Mouse (Mus musculus) thymus, postnatal 25 days (tissue): ENCODE measurements around the gene Zfp811.
"Not testable (repeated sequence)": the region's sequence is repeated elsewhere in the genome, so short reads cannot be mapped to it uniquely, and the experiment has no call there.

ENCODE experiments used
- DNase-seq: peaks from one replicate; pipeline ENCODE4 v3.0.0; 2022

Gene Zfp811

GRCm38 (mm10) chr17:32809544-32810374 is at the start of gene Zfp811:
Gene Zfp811, minus strand, starts transcription at chr17:32809931.
- no peak for DNase-seq

DNA sequence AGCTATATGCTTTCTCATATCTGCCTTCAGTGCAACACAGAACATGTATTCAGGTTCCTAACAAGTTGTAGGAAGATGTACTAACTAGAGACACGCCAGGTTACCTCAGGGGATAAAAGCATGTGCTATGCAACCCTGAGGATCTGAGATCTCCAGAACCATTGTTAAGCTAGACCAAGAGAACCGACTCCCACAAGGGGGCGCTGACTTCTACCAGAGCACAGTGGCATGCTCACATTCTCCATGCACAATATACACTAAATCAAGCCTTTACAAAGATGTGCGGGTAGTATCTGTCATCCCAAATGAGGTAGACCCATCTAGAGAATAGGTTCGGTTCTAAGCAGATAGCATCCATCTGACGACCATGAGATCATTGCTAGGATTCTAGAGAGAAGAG is 47.0 kb upstream of the Zfp811 start:
- DNase-seq: not testable (repeated sequence)

- DNase-seq: no peak
Measured at GRCm38 (mm10) chr17:32851581-32851980, 41.9 kb upstream of the Zfp811 start.

- DNase-seq: no peak
Measured at GRCm38 (mm10) chr17:32841388-32841787, 31.7 kb upstream of the Zfp811 start.

GRCm38 (mm10) chr17:32839083-32839802 is 29.5 kb upstream of the Zfp811 start:
- DNase-seq: no peak

GRCm38 (mm10) chr17:32830418-32830782 is 20.7 kb upstream of the Zfp811 start:
- DNase-seq: no peak

GRCm38 (mm10) chr17:32829540-32830417 is 20.0 kb upstream of the Zfp811 start, which contains the start of gene Zfp799:
Gene Zfp799, minus strand, starts transcription at chr17:32830261.
- DNase-seq: peak; percentile 71

DNA sequence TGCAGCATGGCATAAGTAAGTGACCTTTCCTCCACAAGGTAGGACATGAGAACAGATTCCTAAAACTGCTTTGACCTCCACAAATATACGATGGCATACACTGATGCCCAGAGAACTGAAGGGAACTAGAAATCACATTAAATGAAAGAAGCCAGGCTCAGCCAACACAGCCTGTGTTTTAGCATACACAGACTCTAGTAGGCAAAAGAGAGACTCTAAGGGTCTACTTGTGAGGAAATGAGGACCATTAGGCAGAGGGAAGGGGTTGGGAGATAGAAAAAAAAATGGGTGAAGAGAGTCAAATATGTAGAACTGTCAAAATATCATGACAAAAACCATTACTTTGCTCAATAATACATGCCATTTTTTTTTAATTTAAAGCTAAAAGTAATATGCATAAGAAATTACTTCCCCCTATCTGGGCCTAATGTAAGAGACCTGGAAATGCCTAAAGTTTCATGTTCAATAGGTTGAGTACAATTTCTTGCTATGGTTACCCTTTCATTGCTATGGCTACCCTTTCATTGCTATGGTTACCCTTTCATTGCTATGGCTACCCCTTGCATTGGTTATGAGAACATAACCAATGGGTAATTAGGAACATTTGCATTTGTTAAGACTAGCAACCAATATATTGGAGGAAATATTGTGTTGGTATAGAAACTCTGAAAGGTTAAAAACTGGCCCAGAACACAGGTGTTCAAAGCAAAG is 6.5 kb upstream of the Zfp811 start:
- DNase-seq: no peak

- DNase-seq: no peak
Measured at GRCm38 (mm10) chr17:32814136-32814535, 4.4 kb upstream of the Zfp811 start.

DNA sequence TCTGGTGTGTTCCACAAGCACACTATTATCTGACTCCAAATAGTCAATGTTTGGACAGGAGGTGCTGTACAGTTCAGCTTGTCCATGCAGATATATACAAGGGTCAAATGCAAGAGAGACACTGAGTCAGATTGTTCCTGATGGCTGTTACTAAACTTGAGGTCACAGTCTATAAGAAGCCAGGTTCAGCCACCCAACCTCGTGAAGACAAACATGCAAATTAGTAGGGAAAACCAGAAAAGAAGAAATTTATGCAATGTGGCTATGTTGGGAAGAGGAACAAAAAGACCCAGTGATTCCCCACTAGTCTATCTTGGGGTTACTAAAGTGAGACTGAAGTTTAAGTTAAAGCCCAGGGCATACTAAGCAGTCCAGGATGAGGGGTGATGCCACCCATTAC is 917 bp upstream of the Zfp811 start:
- no peak for DNase-seq

- no peak for DNase-seq
Measured at GRCm38 (mm10) chr17:32808921-32809320, 810 bp downstream of the Zfp811 start.

GRCm38 (mm10) chr17:32789244-32789643 is 20.5 kb downstream of the Zfp811 start:
- DNase-seq: no peak

GRCm38 (mm10) chr17:32788576-32788975 is 21.2 kb downstream of the Zfp811 start:
- no peak for DNase-seq

GRCm38 (mm10) chr17:32788094-32788559 is 21.6 kb downstream of the Zfp811 start, which contains the start of gene Zfp871:
Gene Zfp871, minus strand, starts transcription at chr17:32788287.
- peak; percentile 84 for DNase-seq

DNA sequence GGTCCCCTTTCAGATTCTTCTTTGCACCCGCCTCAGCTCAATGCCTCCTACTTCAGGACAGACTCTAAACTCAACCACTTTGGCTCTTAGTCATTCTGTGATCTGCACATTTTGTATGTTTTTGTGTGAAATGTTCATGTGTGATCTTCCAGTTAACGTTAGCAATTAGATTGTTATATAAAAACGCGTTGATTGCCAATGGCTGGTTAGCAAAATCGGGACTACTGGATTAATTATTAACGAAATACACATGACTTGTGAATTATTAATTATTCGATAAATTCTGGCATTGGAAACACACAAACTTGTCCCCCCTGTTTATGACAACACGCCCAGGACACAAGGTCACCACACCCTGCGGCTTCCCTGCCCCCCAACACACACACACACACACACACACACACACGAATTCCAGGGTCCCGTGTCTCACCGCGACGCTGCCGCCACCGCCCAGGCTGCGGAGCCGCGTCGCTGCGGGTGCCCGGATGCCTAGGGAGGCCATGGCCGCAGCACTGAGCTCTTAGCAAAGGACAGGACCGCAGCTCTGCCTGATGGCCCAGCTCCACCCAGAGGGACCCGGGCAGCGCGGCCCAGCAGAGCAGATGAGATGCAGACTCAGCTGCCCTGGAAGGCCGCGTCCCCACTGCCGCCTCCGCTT is 22.2 kb downstream of the Zfp811 start:
- no peak for DNase-seq

DNA sequence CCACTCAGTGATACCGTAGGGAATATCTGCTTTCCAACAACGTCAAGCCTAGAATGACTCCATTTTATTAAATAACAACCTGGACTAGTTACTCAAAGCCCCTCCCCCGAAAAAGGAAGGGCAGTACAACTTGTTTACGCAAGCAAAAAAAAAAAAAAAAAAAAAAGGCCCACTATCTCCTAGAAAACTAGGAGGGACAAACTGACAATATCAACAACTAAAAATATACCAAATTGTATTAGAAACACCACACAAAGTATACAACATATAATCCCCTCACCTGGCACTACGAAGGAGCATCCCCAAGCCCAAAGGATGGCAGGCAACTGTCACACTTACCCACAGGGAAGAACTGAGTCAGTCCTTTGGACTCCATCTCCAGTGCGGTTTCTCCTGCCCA is 22.8 kb downstream of the Zfp811 start:
- no peak for DNase-seq

GRCm38 (mm10) chr17:32785656-32786055 is 24.1 kb downstream of the Zfp811 start:
- DNase-seq: no peak

- DNase-seq: no peak
Measured at GRCm38 (mm10) chr17:32777564-32777963, 32.2 kb downstream of the Zfp811 start.

DNA sequence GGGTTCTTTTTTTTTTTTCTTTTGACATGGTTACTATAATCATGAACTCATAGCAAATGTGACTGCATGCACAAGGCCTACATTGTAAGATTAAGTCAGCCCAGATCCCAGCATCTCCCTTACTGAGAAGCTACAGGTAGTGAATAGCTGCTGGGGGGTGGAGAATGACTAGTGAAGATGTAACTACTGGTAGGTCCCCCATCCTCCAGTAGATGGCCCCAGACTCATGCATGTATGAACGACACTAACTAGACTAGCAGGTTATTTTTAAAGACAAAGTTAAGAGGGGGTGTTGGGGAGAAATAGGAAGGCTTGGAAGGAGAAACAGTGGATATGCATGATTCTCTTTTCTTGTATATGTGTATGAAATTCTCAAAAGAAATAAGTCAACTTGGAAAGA is 38.5 kb downstream of the Zfp811 start:
- DNase-seq: no peak

DNA sequence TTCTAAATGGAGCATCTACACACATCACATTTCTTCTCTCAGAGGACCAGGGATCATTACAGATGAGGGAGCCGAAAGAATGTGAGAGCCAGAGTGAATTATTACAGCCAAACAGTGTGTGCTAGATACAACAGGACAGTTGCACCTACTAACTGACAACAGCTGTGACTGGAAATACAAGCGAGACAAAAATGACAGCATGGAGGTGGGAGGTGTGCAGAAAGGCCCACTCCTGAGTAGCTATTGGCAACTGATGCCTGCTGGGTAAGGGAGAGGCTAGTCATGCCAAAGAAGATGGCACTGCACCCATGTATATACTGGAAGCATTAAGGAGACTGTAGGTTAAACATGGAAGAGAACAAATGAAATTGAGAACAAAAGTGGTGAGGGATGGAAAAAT is 43.3 kb downstream of the Zfp811 start:
- DNase-seq: no peak

DNA sequence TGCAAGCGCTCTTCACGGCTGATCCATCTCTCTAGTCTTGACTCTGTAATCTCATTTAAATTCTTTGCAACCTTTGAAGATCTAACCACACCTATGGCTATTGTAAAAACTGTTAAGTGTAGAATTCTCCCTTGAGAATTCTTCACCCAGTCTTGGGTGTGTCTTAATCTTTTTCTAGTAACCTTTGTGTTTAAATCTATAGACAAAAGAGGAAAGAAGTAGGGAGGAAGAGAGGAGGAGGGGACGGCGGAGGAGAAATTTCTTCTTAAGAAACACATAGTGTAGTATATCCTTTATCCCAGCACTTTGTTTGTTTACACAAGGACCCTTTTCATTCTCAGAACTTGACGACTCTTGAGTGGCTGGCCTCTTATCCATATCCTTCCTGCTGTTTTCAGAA is 52.4 kb downstream of the Zfp811 start:
- DNase-seq: no peak

DNA sequence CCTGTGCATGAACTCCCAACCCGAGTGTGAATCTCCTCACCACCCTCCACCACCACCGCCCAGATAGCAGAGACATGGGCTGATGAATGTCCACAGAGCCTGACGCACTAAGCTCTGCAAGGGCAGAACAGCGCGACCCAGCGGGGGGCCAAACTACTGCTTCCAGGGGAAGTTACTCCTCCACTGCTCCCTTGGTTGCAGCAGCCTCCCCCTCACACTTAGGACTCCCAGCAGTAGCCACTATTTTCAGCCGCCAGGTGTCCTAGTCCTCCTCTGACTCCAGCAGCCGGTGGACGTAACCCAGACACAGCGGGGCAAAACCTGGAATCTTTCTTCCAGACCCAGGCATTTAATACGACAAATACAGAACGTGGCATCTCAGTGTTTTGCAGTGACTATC is 56.1 kb downstream of the Zfp811 start:
- DNase-seq: no peak
